In genomic region chr2:180219145-180219943, GRCm38 (mm10) we compare ENCODE assay signal across 10 mouse cellular contexts. TPM values are rescaled to one million over a fixed set of nuclear protein-coding genes. Genes with fewer than 3 reads are reported as not detected.
DNase-seq lines count a peak whose midpoint lies in the region; ATAC-seq lines count a peak whose summit lies in the region.
"Had no signal": no experiment of that assay in that cellular context is flagged by ENCODE, and none has a peak within 500 bp of the region (broad histone marks: within the 10 kb centered on the region; RNA-seq: fewer than 3 reads in every experiment).

No protein-coding gene starts in this region.

- 81% methylated on average over 15 of the region's 15 CpGs for WGBS in heart, embryonic 15.5 days
- 84% methylated on average over 15 of the region's 15 CpGs for WGBS in midbrain, embryonic 10.5 days
- WGBS in midbrain, embryonic 16.5 days = 79% methylated on average over 15 of the region's 15 CpGs
- 67% methylated on average over 15 of the region's 15 CpGs for WGBS in hindbrain, embryonic 16.5 days
- WGBS in stomach, embryonic 14.5 days = 80% methylated on average over 15 of the region's 15 CpGs

- no peaks in the 10 kb centered on the region for H3K9me3 ChIP-seq in heart, embryonic 15.5 days (replicated peaks)
- no peaks in the 10 kb centered on the region for H3K9me3 ChIP-seq in midbrain, embryonic 10.5 days (replicated peaks)
- H3K9me3 ChIP-seq in midbrain, embryonic 16.5 days (replicated peaks; ENCODE audit: control insufficient read depth, low read length, poor library complexity, severe bottlenecking) = no peaks in the 10 kb centered on the region
- H3K9me3 ChIP-seq in hindbrain, embryonic 16.5 days (ENCODE audit: control insufficient read depth, low read length) = no peaks in the 10 kb centered on the region
- H3K9me3 ChIP-seq in stomach, embryonic 14.5 days (ENCODE audit: control insufficient read depth, low read depth, low read length) = no peaks in the 10 kb centered on the region
- H3K9me3 ChIP-seq: G1E; liver, embryonic 15.5 days had no signal

- intact Hi-C loops in heart, postnatal 25 days (cut with DNase I) = no loop called here

- peaks cover 76% of the 10 kb centered on the region for H3K4me1 ChIP-seq in heart, embryonic 15.5 days (replicated peaks)
- H3K4me1 ChIP-seq in midbrain, embryonic 10.5 days = peaks cover 63% of the 10 kb centered on the region
- peaks cover 5% of the 10 kb centered on the region; the same call in 1 of the 2 replicates for H3K4me1 ChIP-seq in midbrain, embryonic 16.5 days (ENCODE audit: control insufficient read depth, insufficient read depth, low read length)
- peaks cover 9% of the 10 kb centered on the region for H3K4me1 ChIP-seq in hindbrain, embryonic 16.5 days (ENCODE audit: control insufficient read depth, insufficient read depth, low read depth, low read length)
- peaks cover 52% of the 10 kb centered on the region for H3K4me1 ChIP-seq in stomach, embryonic 14.5 days (ENCODE audit: control insufficient read depth, insufficient read depth, low read length)

- H3K4me3 ChIP-seq in heart, embryonic 15.5 days = no peak overlapping the region
- H3K4me3 ChIP-seq in midbrain, embryonic 10.5 days = no peak overlapping the region
- H3K4me3 ChIP-seq in midbrain, embryonic 16.5 days (ENCODE audit: low read depth, low read length) = no peak overlapping the region
- no peak overlapping the region for H3K4me3 ChIP-seq in hindbrain, embryonic 16.5 days (ENCODE audit: low read length)
- H3K4me3 ChIP-seq in stomach, embryonic 14.5 days (ENCODE audit: low read depth, low read length) = no peak overlapping the region
- H3K4me3 ChIP-seq: liver, embryonic 15.5 days had no signal

- H3K4me2 ChIP-seq in heart, embryonic 15.5 days = no peak overlapping the region
- H3K4me2 ChIP-seq in midbrain, embryonic 16.5 days (ENCODE audit: low read length) = no peak overlapping the region
- no peak overlapping the region for H3K4me2 ChIP-seq in hindbrain, embryonic 16.5 days (ENCODE audit: low read length)
- no peak overlapping the region for H3K4me2 ChIP-seq in stomach, embryonic 14.5 days (replicated peaks; ENCODE audit: low read depth, low read length)
- H3K4me2 ChIP-seq: liver, embryonic 15.5 days had no signal

- H3K27ac ChIP-seq in heart, embryonic 15.5 days = peak overlapping the region; percentile 59
- peak overlapping the region; percentile 69 for H3K27ac ChIP-seq in midbrain, embryonic 10.5 days (replicated peaks)
- H3K27ac ChIP-seq in midbrain, embryonic 16.5 days (ENCODE audit: low read length) = no peak overlapping the region
- 0 out of 2 replicates have a peak overlapping the region, but pooled peaks have one; percentile 62 for H3K27ac ChIP-seq in hindbrain, embryonic 16.5 days (ENCODE audit: low read depth, low read length)
- peak overlapping the region; percentile 18; the same call in 1 of the 2 replicates for H3K27ac ChIP-seq in stomach, embryonic 14.5 days (ENCODE audit: low read length)
- H3K27ac ChIP-seq: liver, embryonic 15.5 days had no signal

- no peak for ATAC-seq in heart, embryonic 15.5 days (replicated peaks; ENCODE audit: insufficient number of reproducible peaks, insufficient read depth, low FRiP score, low read depth)
- ATAC-seq in midbrain, embryonic 16.5 days = no peak
- 0 out of 2 replicates have a peak, but pooled peaks have one; percentile 13 for ATAC-seq in hindbrain, embryonic 16.5 days
- ATAC-seq in stomach, embryonic 14.5 days (ENCODE audit: insufficient number of reproducible peaks, insufficient read depth, low FRiP score, low read depth) = no peak

- H3K27me3 ChIP-seq in heart, embryonic 15.5 days = peaks cover 5% of the 10 kb centered on the region; the same call in 1 of the 2 replicates
- H3K27me3 ChIP-seq in midbrain, embryonic 10.5 days (ENCODE audit: low read depth, poor library complexity, severe bottlenecking) = peaks cover 27% of the 10 kb centered on the region
- H3K27me3 ChIP-seq in midbrain, embryonic 16.5 days (ENCODE audit: control insufficient read depth, insufficient read depth, low read depth, low read length) = peaks cover 6% of the 10 kb centered on the region; the same call in 1 of the 2 replicates
- peaks cover 5% of the 10 kb centered on the region for H3K27me3 ChIP-seq in hindbrain, embryonic 16.5 days (replicated peaks; ENCODE audit: control insufficient read depth, insufficient read depth, low read length)
- H3K27me3 ChIP-seq in stomach, embryonic 14.5 days (ENCODE audit: control insufficient read depth, insufficient read depth, low read length) = no peaks in the 10 kb centered on the region

- H3K36me3 ChIP-seq in heart, embryonic 15.5 days = no peaks in the 10 kb centered on the region
- H3K36me3 ChIP-seq in midbrain, embryonic 10.5 days = 0 out of 2 replicates have a peak, but pooled peaks cover 2% of the 10 kb centered on the region
- no peaks in the 10 kb centered on the region for H3K36me3 ChIP-seq in midbrain, embryonic 16.5 days (ENCODE audit: control insufficient read depth, insufficient read depth, low read length)
- no peaks in the 10 kb centered on the region for H3K36me3 ChIP-seq in hindbrain, embryonic 16.5 days (ENCODE audit: control insufficient read depth, insufficient read depth, low read length)
- H3K36me3 ChIP-seq in stomach, embryonic 14.5 days (ENCODE audit: control insufficient read depth, insufficient read depth, low read length) = peaks cover 4% of the 10 kb centered on the region; the same call in 1 of the 2 replicates
- H3K36me3 ChIP-seq: liver, embryonic 15.5 days had no signal

- no peak overlapping the region for H3K9ac ChIP-seq in heart, embryonic 15.5 days
- no peak overlapping the region for H3K9ac ChIP-seq in midbrain, embryonic 16.5 days (ENCODE audit: low read depth, low read length)
- H3K9ac ChIP-seq in hindbrain, embryonic 16.5 days (ENCODE audit: low read depth, low read length) = no peak overlapping the region
- no peak overlapping the region for H3K9ac ChIP-seq in stomach, embryonic 14.5 days (replicated peaks; ENCODE audit: low read depth, low read length)
- H3K9ac ChIP-seq: liver, embryonic 15.5 days had no signal

- DNase-seq in heart, postnatal 25 days (ENCODE audit: low spot score) = no peak
- DNase-seq in midbrain, embryonic 10.5 days (ENCODE audit: low spot score) = no peak
- no peak for DNase-seq in cerebellum, adult 18-20 months
- no peak for DNase-seq in adrenal gland, postnatal 10 days

RNA-seq across cellular contexts. Expression of gene Lama5, which starts 6.3 kb away (rescaled TPM):
- 21.9 and 29.1 TPM in 2 replicates for polyA plus RNA-seq in heart, embryonic 15.5 days (2015; fragmentation: Nextera tagmentation; extraction: Ambion mirVana)
- 10 to 100 TPM; 50.3 to 58.2 TPM for total RNA-seq in heart, postnatal 25 days (2021)
- polyA plus RNA-seq in midbrain, embryonic 10.5 days (2016; fragmentation: Nextera tagmentation; extraction: Ambion mirVana) = 5.3 and 6.4 TPM in 2 replicates
- 1.6 and 2.6 TPM in 2 replicates for polyA plus RNA-seq in midbrain, embryonic 16.5 days (2015; fragmentation: Nextera tagmentation; extraction: Ambion mirVana)
- 2.2 and 3.5 TPM in 2 replicates for polyA plus RNA-seq in hindbrain, embryonic 16.5 days (2015; fragmentation: Nextera tagmentation; extraction: Ambion mirVana)
- polyA plus RNA-seq in stomach, embryonic 14.5 days (2014; fragmentation: Nextera tagmentation; extraction: Ambion mirVana) = 64.0 and 70.9 TPM in 2 replicates
- 10 to 100 TPM; 35.6 to 39.0 TPM for total RNA-seq in adrenal gland, postnatal 10 days (2021)

RNA-seq across cellular contexts. Expression of gene Rps21, which starts 37.8 kb away (rescaled TPM):
- 259 and 352 TPM in 2 replicates for polyA plus RNA-seq in heart, embryonic 15.5 days (2015; fragmentation: Nextera tagmentation; extraction: Ambion mirVana)
- total RNA-seq in heart, postnatal 25 days (2021) = 100 to 1,000 TPM; 471 to 515 TPM
- 409 and 515 TPM in 2 replicates for polyA plus RNA-seq in midbrain, embryonic 10.5 days (2016; fragmentation: Nextera tagmentation; extraction: Ambion mirVana)
- 295 and 298 TPM in 2 replicates for polyA plus RNA-seq in midbrain, embryonic 16.5 days (2015; fragmentation: Nextera tagmentation; extraction: Ambion mirVana)
- 271 and 282 TPM in 2 replicates for polyA plus RNA-seq in hindbrain, embryonic 16.5 days (2015; fragmentation: Nextera tagmentation; extraction: Ambion mirVana)
- polyA plus RNA-seq in stomach, embryonic 14.5 days (2014; fragmentation: Nextera tagmentation; extraction: Ambion mirVana) = 734 and 745 TPM in 2 replicates
- 100 to 1,000 TPM; 772 to 787 TPM for total RNA-seq in adrenal gland, postnatal 10 days (2021)

RNA-seq across cellular contexts. Expression of gene Adrm1, which starts 48.1 kb away (rescaled TPM):
- polyA plus RNA-seq in heart, embryonic 15.5 days (2015; fragmentation: Nextera tagmentation; extraction: Ambion mirVana) = 123 and 139 TPM in 2 replicates
- total RNA-seq in heart, postnatal 25 days (2021) = 10 to 100 TPM; 73.1 to 83.5 TPM
- polyA plus RNA-seq in midbrain, embryonic 10.5 days (2016; fragmentation: Nextera tagmentation; extraction: Ambion mirVana) = 270 and 277 TPM in 2 replicates
- polyA plus RNA-seq in midbrain, embryonic 16.5 days (2015; fragmentation: Nextera tagmentation; extraction: Ambion mirVana) = 201 and 206 TPM in 2 replicates
- 193 and 201 TPM in 2 replicates for polyA plus RNA-seq in hindbrain, embryonic 16.5 days (2015; fragmentation: Nextera tagmentation; extraction: Ambion mirVana)
- polyA plus RNA-seq in stomach, embryonic 14.5 days (2014; fragmentation: Nextera tagmentation; extraction: Ambion mirVana) = 134 and 138 TPM in 2 replicates
- total RNA-seq in adrenal gland, postnatal 10 days (2021) = 100 to 1,000 TPM; 102 to 111 TPM

RNA-seq across cellular contexts. Expression of gene Cables2, which starts 54.0 kb away (rescaled TPM):
- polyA plus RNA-seq in heart, embryonic 15.5 days (2015; fragmentation: Nextera tagmentation; extraction: Ambion mirVana) = 8.4 and 10.5 TPM in 2 replicates
- total RNA-seq in heart, postnatal 25 days (2021) = 10 to 100 TPM; 13.0 to 13.8 TPM
- polyA plus RNA-seq in midbrain, embryonic 10.5 days (2016; fragmentation: Nextera tagmentation; extraction: Ambion mirVana) = 12.1 and 14.0 TPM in 2 replicates
- 24.2 and 25.6 TPM in 2 replicates for polyA plus RNA-seq in midbrain, embryonic 16.5 days (2015; fragmentation: Nextera tagmentation; extraction: Ambion mirVana)
- 11.1 and 22.2 TPM in 2 replicates for polyA plus RNA-seq in hindbrain, embryonic 16.5 days (2015; fragmentation: Nextera tagmentation; extraction: Ambion mirVana)
- polyA plus RNA-seq in stomach, embryonic 14.5 days (2014; fragmentation: Nextera tagmentation; extraction: Ambion mirVana) = 15.5 and 20.4 TPM in 2 replicates
- 10 to 100 TPM; 17.3 to 19.8 TPM for total RNA-seq in adrenal gland, postnatal 10 days (2021)
